Mouse (Mus musculus) ovary, postnatal 10 days (tissue): Measurements from ENCODE around the gene Parvg.

Experiments used
- DNase-seq: peaks from one replicate; pipeline ENCODE4 v3.0.0; 2022; ENCODE audit warnings: low spot score

Parvg gene

DNA sequence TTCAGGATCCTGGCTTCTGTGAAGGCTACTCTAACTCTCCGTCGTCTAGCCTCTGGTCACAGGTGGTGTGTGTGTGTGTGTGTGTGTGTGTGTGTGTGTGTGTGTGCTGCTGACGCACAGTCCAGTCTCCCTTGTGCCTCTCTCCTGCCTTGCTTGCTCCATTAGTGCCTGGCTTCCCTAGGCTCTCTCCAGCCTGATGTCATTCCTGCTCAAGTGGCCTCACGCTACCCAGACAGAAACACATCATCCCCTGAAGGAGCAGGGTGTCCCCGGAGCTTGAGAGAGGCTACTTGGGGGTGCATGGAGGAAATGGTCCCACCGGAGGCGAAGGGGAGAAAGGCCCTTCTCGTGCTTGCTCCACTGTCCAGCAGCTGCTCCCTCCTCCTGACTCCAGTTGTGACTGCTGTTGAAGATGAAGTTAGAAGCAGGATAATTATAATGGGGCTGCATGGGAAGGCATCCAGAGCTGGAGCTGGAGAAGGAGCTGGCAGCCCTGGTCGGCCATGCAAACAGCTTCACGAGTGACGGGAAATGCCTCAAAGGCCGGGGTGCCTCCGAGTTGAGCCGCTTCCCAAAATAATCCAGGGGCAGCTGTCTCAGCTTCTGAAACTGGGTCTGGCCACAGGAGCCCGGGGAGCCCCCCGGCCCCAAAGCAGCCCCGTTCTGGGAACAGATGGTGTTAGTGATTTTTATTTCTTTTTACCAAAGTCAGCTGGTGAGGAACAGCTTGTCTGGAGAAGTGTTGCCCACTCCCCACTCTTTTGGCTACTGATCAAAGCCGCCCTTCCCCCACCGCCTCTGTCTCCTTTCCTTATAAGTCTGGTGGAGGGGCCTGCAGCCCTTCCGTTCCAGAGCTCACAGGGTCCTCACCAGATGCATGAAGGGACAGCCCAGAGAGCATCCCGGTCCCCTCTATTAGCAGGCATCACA, 28.4 kb downstream of the Parvg start:
- no peak for DNase-seq

DNA sequence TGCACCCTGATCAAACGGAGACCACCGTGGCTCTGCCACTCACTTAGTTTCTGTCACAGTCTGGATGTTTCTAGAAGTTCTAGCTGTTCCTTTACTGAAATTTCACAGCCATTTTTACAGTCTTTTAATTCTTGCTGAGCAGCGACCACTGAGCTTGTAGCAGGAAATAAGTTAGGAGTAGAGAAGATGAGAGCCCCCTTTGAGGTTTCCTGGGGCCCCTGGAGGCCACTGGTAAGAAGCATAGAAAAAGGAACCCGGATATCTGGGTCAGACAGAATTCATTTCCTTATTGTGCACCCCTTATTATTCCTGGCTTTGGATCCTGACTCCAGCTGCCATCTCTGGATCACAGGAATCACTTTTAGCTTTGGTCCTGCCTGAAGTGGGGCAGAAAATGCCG, 31.3 kb downstream of the Parvg start:
- DNase-seq: no peak

DNA sequence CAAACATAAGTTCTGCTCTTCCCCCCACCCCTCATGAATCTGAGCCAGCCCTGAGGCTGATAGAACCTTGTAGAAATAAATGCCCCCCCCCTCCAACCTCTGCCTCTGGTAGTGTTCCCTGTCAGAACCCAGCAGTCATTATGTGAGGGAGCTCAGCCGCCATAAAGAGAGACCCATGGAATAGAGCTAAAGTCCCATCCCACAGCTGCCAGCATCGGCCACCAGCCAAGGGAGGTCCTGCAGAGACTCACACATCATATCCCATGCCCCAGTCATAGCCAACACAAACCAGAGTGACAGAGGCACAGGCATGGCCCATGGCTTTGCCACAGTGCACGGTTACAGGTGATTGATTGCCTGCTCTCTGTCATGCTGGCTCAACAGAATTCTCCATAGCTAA, 40.9 kb downstream of the Parvg start:
- DNase-seq: no peak

DNA sequence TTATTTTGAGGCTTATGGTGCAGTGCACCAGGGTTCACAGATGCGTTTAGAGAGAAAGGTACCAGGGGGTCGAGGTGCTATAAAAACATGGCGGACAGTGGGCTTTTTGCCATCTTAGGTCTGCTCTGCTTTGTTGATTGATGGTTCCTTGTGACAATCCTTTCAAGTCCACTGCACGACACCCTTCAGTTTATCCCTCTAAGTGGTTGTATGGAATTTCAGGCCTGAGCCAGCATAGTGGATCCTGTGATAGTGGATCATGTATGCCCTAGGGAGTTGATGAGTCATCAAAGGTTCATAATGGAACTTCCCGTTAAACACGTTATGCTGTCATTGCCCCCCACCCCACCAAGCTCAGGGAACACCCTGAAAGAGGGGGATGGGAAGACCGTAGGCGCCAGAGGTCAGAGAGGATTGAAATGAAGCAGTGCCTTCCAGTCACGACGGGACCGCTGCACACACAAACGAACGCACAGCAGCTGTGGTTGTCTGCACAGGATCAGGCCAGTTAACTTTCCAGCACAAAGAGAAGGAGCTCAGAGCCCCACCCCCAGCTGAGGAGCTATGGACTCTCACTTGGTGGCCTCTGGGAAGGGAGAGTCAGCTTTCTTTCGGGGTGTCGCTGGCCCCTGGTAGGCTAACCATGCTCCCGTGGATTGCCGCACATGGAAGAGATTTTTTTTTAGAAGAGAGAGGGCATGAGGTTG, 42.0 kb downstream of the Parvg start:
- no peak for DNase-seq

DNA sequence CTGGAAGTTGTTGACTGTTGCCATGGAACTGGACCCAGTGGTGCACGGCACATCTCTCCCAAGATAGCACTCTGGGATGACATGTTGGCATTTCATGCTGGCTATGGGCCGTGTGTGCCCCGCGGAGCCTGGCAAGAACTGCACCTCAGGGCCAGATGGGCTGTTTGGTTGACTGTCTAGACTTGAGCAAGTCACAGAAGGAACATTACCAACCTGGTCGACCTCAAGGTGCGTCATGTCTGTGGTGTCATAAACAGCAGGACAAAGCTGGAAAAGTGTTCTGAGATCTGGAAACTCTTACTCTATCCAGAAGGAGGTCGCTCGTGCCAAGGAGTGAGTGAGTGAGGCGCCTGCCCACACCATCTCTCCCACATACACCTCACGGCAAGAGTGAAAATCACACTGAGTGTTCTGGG, 42.8 kb downstream of the Parvg start:
- no peak for DNase-seq

DNA sequence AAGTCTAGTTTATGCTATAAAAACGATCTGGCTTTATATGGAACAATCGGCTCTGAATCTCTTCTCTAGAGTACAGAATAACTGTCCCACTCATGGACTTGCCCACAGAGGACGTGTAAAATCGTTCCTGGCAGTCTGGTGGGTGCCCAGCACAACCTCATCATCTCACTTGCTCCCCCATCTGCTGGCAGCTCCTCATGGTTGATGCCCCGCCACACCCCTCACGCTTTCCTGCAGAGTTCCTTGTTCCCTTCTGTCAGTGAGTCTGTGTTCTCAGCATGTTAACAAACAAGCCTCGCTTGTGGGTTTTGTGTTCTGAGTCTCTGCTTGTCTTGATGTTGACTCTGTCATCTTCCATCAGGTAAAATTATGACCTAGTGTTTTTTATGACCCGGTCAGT, 43.6 kb downstream of the Parvg start:
- DNase-seq: no peak

DNA sequence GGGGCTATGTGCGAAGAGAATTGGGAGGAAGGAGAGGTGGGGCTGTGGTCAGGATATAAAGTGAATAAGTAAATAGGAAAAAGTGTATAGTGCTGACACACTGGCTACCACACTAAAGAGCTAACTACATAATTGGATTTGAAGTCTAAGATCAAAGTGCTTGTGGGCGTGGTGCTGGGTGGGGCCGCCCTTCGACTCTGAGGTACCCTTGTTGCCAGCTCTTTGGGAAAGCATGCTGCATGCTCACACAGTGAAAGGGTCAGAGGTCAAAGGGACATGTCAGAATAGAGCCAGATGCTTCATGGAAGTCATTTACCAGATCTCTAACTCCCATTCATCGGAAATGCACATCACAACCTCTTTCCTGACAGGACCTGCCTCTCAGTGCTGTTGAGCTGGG, 49.0 kb downstream of the Parvg start:
- no peak for DNase-seq

DNA sequence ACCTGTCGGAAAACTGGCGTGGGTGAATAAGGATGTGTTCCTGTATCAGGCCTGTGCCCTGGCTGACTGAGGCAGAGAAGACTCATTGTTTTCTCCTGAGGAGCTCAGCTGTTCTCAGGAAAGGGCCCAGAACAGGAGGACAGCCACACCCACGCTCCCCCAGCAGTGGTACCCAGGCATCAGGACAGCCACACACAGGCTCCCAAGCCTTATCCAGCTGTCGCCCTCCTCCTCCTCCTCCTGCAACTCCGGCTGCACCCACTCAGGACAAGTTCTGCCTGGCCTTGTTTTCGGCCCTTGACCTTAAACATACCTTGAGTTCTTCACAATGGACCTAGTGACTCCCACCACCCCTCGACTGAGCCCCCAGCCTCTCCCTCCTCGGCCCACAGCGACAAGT, 54.9 kb downstream of the Parvg start:
- no peak for DNase-seq

DNA sequence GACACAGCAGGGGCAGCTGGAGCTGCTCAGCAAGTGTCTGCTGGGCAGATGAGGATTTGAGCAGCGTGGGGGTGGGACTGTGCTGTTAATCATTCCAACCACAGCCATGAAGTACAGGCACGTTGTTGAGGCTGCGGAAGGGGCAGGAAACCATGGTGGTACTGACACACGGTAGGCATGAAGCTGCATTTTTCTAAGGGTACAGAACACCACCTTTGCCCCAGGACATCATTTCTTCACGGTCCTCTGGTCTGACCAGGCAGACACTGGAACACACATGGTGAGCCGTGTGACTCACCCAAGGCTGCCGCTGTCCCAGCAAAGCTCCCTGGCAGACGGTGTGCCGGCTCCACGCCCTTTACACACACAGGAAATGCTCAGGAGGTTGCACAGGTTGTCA, 56.4 kb downstream of the Parvg start:
- DNase-seq: no peak

DNA sequence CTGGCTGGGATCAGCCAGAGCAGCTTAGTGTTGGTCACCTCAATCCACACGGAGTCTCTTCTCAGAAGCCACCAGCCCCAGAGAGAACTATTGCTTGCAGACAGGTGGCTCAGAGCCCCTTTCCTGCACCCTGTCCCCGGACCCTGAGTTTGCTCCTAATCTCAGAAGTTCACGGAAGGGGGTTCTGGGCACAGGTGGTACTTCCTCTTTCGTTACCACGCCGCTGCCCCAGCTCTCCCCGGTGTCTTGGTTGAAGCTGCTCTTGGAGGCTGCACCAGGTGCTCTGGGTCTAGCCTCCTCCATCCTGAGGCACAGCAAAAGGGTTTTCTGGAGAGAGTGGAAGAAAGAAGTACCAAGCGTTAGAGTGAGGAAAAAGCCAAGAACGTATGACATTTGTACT, 60.2 kb downstream of the Parvg start:
- DNase-seq: no peak

DNA sequence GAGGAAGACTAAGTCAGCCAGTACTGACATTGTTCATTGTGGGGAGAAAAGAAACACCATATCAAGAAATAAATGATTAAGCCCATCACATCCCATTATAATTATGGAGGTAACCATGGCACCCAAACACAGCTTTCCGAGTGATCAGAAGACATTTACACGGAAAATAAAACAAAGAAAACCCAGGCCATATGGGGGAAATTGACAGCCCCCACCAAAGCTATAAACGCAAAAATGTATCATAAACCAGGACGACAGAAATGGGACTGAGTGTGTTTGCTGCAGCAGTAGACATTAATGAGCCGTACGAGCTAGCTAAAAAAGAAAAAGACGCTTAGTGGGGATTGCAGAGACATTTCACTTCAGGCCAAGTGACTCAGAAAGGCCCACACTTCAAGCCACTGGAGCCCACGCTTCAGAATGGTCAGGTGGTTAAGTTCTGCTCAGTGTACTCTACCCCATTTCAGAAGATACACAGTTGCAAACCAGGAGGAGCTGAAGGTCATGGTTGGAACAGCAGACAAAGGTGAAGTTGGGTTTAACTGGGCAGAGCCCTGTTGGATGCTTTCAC, 62.3 kb downstream of the Parvg start:
- DNase-seq: no peak

DNA sequence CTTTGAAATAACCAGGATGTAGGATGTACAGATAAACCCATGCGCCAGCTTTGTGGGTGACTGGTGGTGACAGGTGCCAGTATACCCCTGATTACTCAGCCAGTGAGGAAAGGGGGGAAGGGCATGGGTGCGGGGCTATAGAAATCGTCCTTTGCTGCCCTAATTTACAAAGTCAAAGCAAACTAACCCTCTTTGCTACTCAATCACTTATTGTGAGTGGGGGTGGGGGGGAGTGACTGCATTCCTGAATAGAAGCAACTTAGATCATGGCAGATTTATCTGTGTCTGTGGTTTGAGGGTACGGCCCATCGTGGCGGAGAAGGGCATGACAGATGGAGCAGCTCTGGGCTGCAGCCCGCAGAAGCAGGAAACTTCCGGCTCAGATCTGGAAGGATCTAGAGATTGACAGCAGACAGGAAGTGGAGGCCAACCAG, 64.9 kb downstream of the Parvg start:
- no peak for DNase-seq

DNA sequence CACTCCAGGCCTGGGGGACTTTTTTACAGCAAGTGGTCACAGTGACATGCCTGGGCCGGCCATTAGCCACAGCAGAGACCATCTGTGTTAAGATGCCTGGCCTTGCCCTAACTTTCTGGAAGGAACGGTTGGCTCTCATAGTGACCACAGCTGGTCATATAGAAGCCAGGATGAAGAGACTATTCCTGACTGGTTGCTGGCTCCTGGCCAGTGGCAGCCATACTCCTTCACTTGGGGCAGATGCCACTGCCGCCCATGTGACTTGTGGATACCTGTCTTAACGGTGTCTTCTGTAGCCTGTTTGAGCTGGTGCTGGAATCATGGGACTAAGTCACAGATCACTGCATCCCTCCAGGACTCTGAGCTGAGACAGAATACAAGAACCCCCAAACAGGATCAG, 68.3 kb downstream of the Parvg start:
- DNase-seq: no peak
